Mouse (Mus musculus) layer of hippocampus, adult 8-10 months (tissue): ENCODE measurements at regions not wholly inside any gene's neighbourhood (a gene's known extent, or its start where the extent isn't known, plus 50 kb on each side); places are given as distances from the start of the nearest gene placed in this dataset.

Experiments
- DNase-seq, 2 experiments: peaks; one replicate each; pipeline ENCODE4 v3.0.0; 2022; ENCODE audit warnings: low spot score in 2 of 2

GRCm38 (mm10) chr4:35640866-35641265 lies 414.9 kb upstream of the C9orf72 start:
- DNase-seq = peak; percentile 38 to 55

DNA sequence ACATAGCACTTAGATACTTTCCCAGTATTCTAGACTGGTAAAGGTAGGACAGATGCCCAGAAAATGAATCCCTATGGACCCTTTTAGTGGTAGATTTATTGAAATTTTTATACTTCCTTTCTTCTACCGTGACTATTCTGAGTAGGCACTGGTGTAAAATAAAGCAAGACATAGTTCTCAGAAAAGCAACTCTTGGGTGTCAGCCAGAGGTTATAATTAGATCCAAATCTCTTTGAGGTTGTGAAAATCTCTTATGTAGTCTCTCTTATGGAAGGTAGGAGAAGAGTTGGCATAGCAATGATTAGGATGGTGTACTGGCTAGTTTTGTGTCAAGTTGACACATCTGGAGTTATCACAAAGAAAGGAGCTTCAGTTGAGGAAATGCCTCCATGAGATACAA lies 380.2 kb upstream of the C9orf72 start:
- no peak for DNase-seq

- no peak for DNase-seq
Observed at GRCm38 (mm10) chr4:35578086-35578485, 352.1 kb upstream of the C9orf72 start.

GRCm38 (mm10) chr4:35575179-35575974 lies 349.4 kb upstream of the C9orf72 start:
- DNase-seq = no peak

DNA sequence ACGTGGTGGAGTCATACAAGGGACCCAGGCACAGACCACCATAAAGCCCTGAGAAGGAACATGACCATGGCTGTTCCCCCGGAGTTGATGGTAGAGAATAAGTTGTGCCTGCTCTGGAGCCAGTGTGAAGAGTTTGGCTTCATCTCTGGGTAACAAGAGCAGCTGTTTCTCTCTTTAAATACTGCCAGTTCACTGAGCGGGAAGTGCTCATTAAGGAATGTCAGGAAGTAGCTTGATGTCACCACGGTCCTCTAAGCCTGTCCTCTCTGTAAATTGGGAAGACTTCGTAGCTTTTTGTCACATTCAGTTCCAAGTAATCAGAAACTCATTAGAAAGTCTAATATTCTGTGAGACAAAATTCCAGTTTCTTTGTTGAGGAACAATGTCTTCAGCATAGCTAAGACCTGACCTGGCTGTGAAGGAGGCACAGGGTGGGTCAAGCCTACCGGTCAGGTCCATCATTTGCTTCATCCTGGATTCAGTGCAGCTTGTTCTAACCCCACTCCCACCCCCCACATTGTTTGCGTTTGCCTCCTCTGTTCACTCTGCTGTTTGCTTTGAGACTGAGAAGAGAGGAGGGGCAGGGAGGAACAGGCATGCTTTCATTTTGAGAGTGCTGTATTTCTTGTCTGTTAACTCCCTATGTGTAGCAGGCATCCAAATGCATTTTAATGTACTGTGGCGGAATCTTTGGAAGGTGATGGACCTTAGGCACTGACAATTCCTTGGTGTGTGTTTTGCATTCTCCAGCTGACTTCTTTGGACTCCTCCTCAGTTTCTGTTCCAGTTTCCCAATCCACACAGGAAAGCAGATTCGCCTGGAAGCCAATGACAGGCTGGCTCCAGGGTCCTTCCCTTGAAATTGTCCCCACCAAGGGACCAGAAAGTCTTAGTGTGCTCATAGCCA lies 345.8 kb upstream of the C9orf72 start:
- no peak for DNase-seq

DNA sequence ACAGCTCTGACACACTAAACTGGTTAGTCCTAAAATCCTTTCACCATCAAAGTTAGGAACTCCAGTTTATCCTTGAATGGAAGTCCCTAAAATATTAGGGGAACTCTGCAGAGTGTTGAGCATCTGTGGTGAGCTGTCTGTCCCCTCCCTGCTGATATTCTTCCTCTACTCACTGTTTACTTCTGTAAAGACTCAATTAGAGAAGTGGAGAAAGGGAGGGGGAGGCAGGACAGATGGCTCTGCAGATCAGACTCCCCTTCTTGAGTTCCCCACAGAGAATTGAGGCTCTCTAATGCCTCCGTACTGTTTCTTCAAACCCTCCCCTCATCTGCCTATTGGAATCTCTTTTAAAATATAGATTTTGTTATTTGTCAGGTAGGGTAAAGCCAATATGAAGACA lies 335.3 kb upstream of the C9orf72 start:
- no peak for DNase-seq

DNA sequence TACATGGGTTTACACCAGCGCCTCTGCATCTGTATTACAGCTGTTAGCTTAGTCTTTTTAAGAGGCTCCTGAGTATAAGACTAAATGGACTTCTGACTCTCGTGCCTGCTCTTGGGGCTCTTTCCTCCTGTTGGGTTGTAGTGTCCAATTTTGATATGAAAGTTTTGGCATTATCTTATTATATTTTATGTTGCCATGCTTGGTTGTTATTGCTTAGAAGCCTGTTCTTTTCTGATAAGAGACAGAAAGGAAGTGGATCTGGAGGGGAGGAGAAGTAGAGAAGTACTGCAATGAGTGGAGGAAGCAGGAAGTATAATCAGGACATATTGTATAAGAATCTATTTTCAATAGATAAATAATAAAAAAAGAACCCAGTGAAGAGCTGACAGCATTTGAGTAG lies 334.0 kb upstream of the C9orf72 start:
- no peak for DNase-seq

- DNase-seq = no peak
Observed at GRCm38 (mm10) chr4:35553309-35553708, 327.3 kb upstream of the C9orf72 start.

GRCm38 (mm10) chr4:35551988-35552387 lies 326.0 kb upstream of the C9orf72 start:
- no peak for DNase-seq

DNA sequence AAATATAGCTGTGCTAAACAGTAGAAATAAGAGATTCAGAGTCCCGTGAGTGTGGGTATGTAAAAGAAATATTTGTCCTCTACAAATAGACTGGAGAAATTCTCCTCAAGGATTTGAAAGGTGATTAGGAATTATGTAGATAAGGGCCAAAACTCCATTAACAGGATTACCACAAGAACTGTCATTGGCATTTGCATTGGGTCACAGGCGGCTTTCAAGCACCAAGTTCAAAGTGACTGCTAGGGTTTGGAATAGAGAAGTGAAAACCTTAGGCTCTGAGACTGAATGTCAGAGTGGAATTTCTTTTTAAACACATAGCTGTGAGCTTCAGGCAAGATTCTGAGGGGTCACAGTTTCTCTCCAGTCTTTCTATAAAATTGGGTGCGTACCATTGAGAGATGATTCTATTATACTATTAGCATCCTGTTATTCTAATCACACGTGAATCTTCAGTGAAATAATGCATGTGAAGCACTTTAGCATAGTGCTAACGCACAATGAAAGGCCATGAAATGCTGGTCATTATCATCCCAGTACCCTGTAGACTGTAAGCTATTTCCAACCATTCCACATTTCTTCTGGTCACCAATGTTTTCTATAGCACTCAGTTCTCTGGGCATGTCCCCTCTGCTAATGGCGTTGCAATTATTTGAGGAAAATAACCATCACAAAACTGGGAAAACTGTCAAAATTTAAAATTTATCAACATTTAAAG lies 308.7 kb upstream of the C9orf72 start:
- no peak for DNase-seq

DNA sequence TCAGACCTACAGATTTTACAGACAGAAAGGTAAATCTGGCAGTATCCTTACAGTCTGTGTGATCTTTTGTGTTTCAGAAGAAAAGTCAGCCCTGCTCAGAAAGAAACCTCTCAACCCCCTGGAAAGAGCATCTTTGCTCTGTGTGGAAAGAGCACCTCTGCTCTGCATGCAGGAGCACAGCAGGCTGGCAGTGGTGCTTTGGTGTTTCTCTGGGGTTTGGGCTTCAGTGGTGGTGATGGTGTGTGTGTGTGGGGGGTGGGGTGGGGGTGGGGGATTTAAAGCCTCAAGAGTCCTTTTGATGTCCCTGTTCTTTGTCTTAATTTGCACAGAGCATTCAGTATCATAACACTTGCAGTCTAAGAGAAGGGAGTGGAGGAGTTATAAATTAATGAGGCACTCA lies 308.2 kb upstream of the C9orf72 start:
- DNase-seq = no peak
